ENCODE assay signal across 1 mouse cellular context in the genomic region with DNA sequence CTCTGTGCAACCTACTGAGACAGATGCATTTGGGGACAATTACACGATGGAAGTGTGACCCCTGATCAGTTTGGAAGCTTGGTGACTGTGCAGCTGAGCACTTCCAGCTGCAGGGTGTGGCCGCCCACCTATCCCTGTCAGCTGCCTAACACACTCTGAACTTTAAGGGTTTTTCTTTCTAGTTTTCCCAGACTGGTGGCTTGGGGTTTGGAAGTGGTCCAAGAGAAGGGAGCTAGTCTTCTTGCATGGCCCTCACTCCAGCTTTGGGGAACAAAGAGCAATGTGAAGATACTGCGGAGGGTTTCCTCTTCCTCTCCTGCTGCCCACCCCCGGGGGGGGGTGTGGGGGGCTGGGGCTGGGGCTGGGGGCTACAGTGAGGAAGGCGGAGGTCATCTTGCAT.
A peak's percentile ranks its signal among the peaks of the same experiment; 100 is the strongest.
TF ChIP-seq lines count a peak whose summit lies in the region.

No protein-coding gene starts in this region.

TF ChIP-seq in MEL, 35 proteins besides CTCF, POLR2A, EP300 and RAD21:
- TF ChIP-seq NRF1 (IDR thresholded peaks at IDR 0.05; ENCODE audit: insufficient read depth, low read depth, low read length, poor library complexity, severe bottlenecking) (no peak), ETS1 (IDR thresholded peaks at IDR 0.05; ENCODE audit: low read depth, low read length) (peak; percentile 67), POLR2AphosphoS2 (IDR thresholded peaks at IDR 0.05; ENCODE audit: low read length) (no peak), ZC3H11A (IDR thresholded peaks at IDR 0.05; ENCODE audit: low read depth, low read length) (no peak)
